Mouse (Mus musculus) hindbrain, embryonic 11.5 days (tissue): ENCODE data around the gene Prkcb. TPM values are rescaled to one million over a fixed set of nuclear protein-coding genes. Genes with fewer than 3 reads are reported as not detected.
A peak's percentile ranks its signal among the peaks of the same experiment; 100 is the strongest.

ENCODE experiments used
- ATAC-seq: fragments of 200-750 bp; cut with Nextera tagmentation; 2 replicates; pipeline ENCODE4 v1.8.0; 2017; ENCODE audit warnings: mild to moderate bottlenecking, moderate TSS enrichment, moderate library complexity; ENCODE audit not compliant: low FRiP score
- DNase-seq: peaks from one replicate; pipeline ENCODE4 v3.0.0-alpha.2; 2015; ENCODE audit warnings: low spot score
- H3K27ac ChIP-seq: fragments of 300-500 bp; sonication (generic); 2 replicates; pipeline ENCODE4 v1.5.1; 2014; ENCODE audit warnings: mild to moderate bottlenecking, low read depth, low read length
- H3K27me3 ChIP-seq: fragments of 300-500 bp; sonication (generic); 2 replicates; pipeline ENCODE4 v1.6.1; 2014; ENCODE audit warnings: mild to moderate bottlenecking, low read length, moderate library complexity, mixed read lengths; ENCODE audit not compliant: control insufficient read depth, insufficient read depth
- H3K36me3 ChIP-seq: fragments of 300-500 bp; sonication (generic); 2 replicates; pipeline ENCODE4 v1.6.1; 2014; ENCODE audit warnings: mild to moderate bottlenecking, low read length, moderate library complexity, mixed read lengths; ENCODE audit not compliant: control insufficient read depth, insufficient read depth
- H3K4me1 ChIP-seq: fragments of 300-500 bp; sonication (generic); replicated peaks from 2 replicates; pipeline ENCODE4 v1.6.1; 2014; ENCODE audit warnings: low read length, mixed read lengths; ENCODE audit not compliant: control insufficient read depth, insufficient read depth
- H3K4me2 ChIP-seq: fragments of 300-500 bp; sonication (generic); replicated peaks from 2 replicates; pipeline ENCODE4 v1.6.1; 2014; ENCODE audit warnings: mild to moderate bottlenecking, low read depth, low read length
- H3K4me3 ChIP-seq: fragments of 300-500 bp; sonication (generic); 2 replicates; pipeline ENCODE4 v1.5.1; 2014; ENCODE audit warnings: low read depth, low read length
- H3K9ac ChIP-seq: fragments of 300-500 bp; sonication (generic); 2 replicates; pipeline ENCODE4 v1.6.1; 2014; ENCODE audit warnings: low read depth, low read length
- H3K9me3 ChIP-seq: fragments of 300-500 bp; sonication (generic); 2 replicates; pipeline ENCODE4 v1.6.1; 2016; ENCODE audit warnings: low read length; ENCODE audit not compliant: control insufficient read depth
- WGBS: fragments of 180-500 bp; shearing (Covaris S2); extraction: QIAGEN DNeasy Blood & Tissue Kit; methylation state at CpG from one replicate; pipeline ENCODE4 v1.1.7; 2014; 5-methylcytosine and 5-hydroxymethylcytosine counted together
- polyA plus RNA-seq: library from polyadenylated mRNA; unstranded; fragments of >200 nt; fragmentation: Nextera tagmentation; extraction: Ambion mirVana; gene quantifications from 2 replicates; pipeline ENCODE4 v1.2.1, GENCODE M21; 2014

Gene Prkcb
- polyA plus RNA-seq, 1 experiment from 2014 or later: 22.3 TPM

- no peak for ATAC-seq
- H3K4me1 ChIP-seq: no peaks in the 10 kb centered on the region
- H3K27ac ChIP-seq: no peak overlapping the region
- 90% methylated on average over 5 of the region's 5 CpGs for WGBS
- no peaks in the 10 kb centered on the region for H3K27me3 ChIP-seq
- DNase-seq: no peak
- H3K9ac ChIP-seq: no peak overlapping the region
- no peaks in the 10 kb centered on the region for H3K9me3 ChIP-seq
- H3K4me2 ChIP-seq: no peak overlapping the region
- H3K4me3 ChIP-seq: no peak overlapping the region
- H3K36me3 ChIP-seq: no peaks in the 10 kb centered on the region
Measured at GRCm38 (mm10) chr7:122633463-122633862, 344.9 kb downstream of the Prkcb start.

- DNase-seq (no peak), ATAC-seq (no peak)
- Histone ChIP-seq H3K4me2 (no peak overlapping the region), H3K4me3 (no peak overlapping the region), H3K9me3 (no peaks in the 10 kb centered on the region), H3K4me1 (no peaks in the 10 kb centered on the region), H3K27ac (no peak overlapping the region), H3K36me3 (no peaks in the 10 kb centered on the region), H3K9ac (no peak overlapping the region), H3K27me3 (no peaks in the 10 kb centered on the region)
- 94% methylated on average over 8 of the region's 8 CpGs for WGBS
Measured at GRCm38 (mm10) chr7:122643676-122644075, 355.1 kb downstream of the Prkcb start.

GRCm38 (mm10) chr7:122649306-122649705 is 360.8 kb downstream of the Prkcb start:
- Histone ChIP-seq H3K27ac (no peak overlapping the region), H3K4me2 (no peak overlapping the region), H3K27me3 (no peaks in the 10 kb centered on the region), H3K4me3 (no peak overlapping the region), H3K36me3 (no peaks in the 10 kb centered on the region), H3K4me1 (no peaks in the 10 kb centered on the region), H3K9me3 (no peaks in the 10 kb centered on the region), H3K9ac (no peak overlapping the region)
- DNase-seq (no peak), ATAC-seq (no peak)
- 79% methylated on average over 10 of the region's 10 CpGs for WGBS

GRCm38 (mm10) chr7:122652523-122652922 is 364.0 kb downstream of the Prkcb start:
- Histone ChIP-seq H3K27me3 (no peaks in the 10 kb centered on the region), H3K4me2 (no peak overlapping the region), H3K9ac (no peak overlapping the region), H3K36me3 (no peaks in the 10 kb centered on the region), H3K4me3 (no peak overlapping the region), H3K9me3 (no peaks in the 10 kb centered on the region), H3K27ac (no peak overlapping the region), H3K4me1 (no peaks in the 10 kb centered on the region)
- DNase-seq (no peak), ATAC-seq (no peak)
- WGBS: 77% methylated on average over 3 of the region's 3 CpGs

- Histone ChIP-seq H3K27me3 (no peaks in the 10 kb centered on the region), H3K9me3 (no peaks in the 10 kb centered on the region), H3K9ac (no peak overlapping the region), H3K36me3 (no peaks in the 10 kb centered on the region), H3K4me3 (no peak overlapping the region), H3K27ac (no peak overlapping the region), H3K4me1 (no peaks in the 10 kb centered on the region), H3K4me2 (no peak overlapping the region)
- DNase-seq: no peak
- ATAC-seq: no peak
- 88% methylated on average over 3 of the region's 3 CpGs for WGBS
Measured at GRCm38 (mm10) chr7:122656671-122657070, 368.1 kb downstream of the Prkcb start.

GRCm38 (mm10) chr7:122657423-122658126 is 369.0 kb downstream of the Prkcb start:
- no peak overlapping the region for H3K9ac ChIP-seq
- no peaks in the 10 kb centered on the region for H3K9me3 ChIP-seq
- ATAC-seq: no peak
- no peak overlapping the region for H3K27ac ChIP-seq
- no peak for DNase-seq
- H3K4me3 ChIP-seq: no peak overlapping the region
- H3K36me3 ChIP-seq: no peaks in the 10 kb centered on the region
- H3K4me1 ChIP-seq: no peaks in the 10 kb centered on the region
- no peak overlapping the region for H3K4me2 ChIP-seq
- 92% methylated on average over 5 of the region's 5 CpGs for WGBS
- no peaks in the 10 kb centered on the region for H3K27me3 ChIP-seq

- no peaks in the 10 kb centered on the region for H3K9me3 ChIP-seq
- no peaks in the 10 kb centered on the region for H3K4me1 ChIP-seq
- no peak overlapping the region for H3K4me2 ChIP-seq
- ATAC-seq (no peak), DNase-seq (no peak)
- 83% methylated on average over 7 of the region's 7 CpGs for WGBS
- H3K9ac ChIP-seq: no peak overlapping the region
- no peaks in the 10 kb centered on the region for H3K36me3 ChIP-seq
- H3K27me3 ChIP-seq: no peaks in the 10 kb centered on the region
- no peak overlapping the region for H3K27ac ChIP-seq
- no peak overlapping the region for H3K4me3 ChIP-seq
Measured at GRCm38 (mm10) chr7:122665311-122666049, 376.9 kb downstream of the Prkcb start.

GRCm38 (mm10) chr7:122667903-122668302 is 379.4 kb downstream of the Prkcb start:
- Histone ChIP-seq H3K27me3 (peaks cover 3% of the 10 kb centered on the region; the same call in 1 of the 2 replicates), H3K4me2 (no peak overlapping the region), H3K9ac (no peak overlapping the region), H3K27ac (no peak overlapping the region), H3K4me1 (no peaks in the 10 kb centered on the region), H3K9me3 (no peaks in the 10 kb centered on the region), H3K4me3 (no peak overlapping the region), H3K36me3 (no peaks in the 10 kb centered on the region)
- ATAC-seq (no peak), DNase-seq (peak; percentile 56)
- 23% methylated on average over 5 of the region's 5 CpGs for WGBS

GRCm38 (mm10) chr7:122670442-122670872 is 381.9 kb downstream of the Prkcb start, which contains the start of gene Cacng3:
Gene Cacng3 (plus strand): TSS chr7:122670492.
- Histone ChIP-seq H3K9ac (no peak within 1 kb of the TSS; the same call in 1 of the 2 replicates), H3K4me1 (no peaks in the 10 kb centered on the region), H3K27ac (no peak within 1 kb of the TSS), H3K36me3 (no peaks in the 10 kb centered on the region), H3K9me3 (no peaks in the 10 kb centered on the region), H3K4me3 (peak within 1 kb of the TSS; percentile 28), H3K27me3 (peaks cover 3% of the 10 kb centered on the region; the same call in 1 of the 2 replicates), H3K4me2 (peak within 1 kb of the TSS; percentile 41)
- no peak for ATAC-seq
- 15% methylated on average over 13 of the region's 13 CpGs for WGBS
- DNase-seq: no peak
